Mouse (Mus musculus) liver, adult 2 months (tissue): ENCODE results near the gene Usp7. TPM values are rescaled to one million over a fixed set of nuclear protein-coding genes. Genes with fewer than 3 reads are reported as not detected.
A peak's percentile ranks its signal among the peaks of the same experiment; 100 is the strongest.

Source experiments
- DNase-seq: peaks from one replicate; pipeline ENCODE4 v3.0.0-alpha.2; 2011; ENCODE audit warnings: low read depth, low spot score; ENCODE audit errors: extremely low read depth
- H3K27ac ChIP-seq: fragments of 200-500 bp; replicated peaks from 2 replicates; pipeline ENCODE4 v1.5.1; 2012; ENCODE audit warnings: low read depth, mild to moderate bottlenecking, control low read depth, inconsistent platforms, low read length; ENCODE audit not compliant: insufficient read depth
- H3K27me3 ChIP-seq: fragments of 200-500 bp; 2 replicates; pipeline ENCODE4 v1.6.1; 2012; ENCODE audit warnings: mild to moderate bottlenecking, moderate library complexity, low read length, inconsistent platforms; ENCODE audit not compliant: control insufficient read depth, insufficient read depth
- H3K36me3 ChIP-seq: fragments of 200-500 bp; 2 replicates; pipeline ENCODE4 v1.6.1; 2012; ENCODE audit warnings: low read length, inconsistent platforms; ENCODE audit not compliant: control insufficient read depth, insufficient read depth
- H3K4me1 ChIP-seq: fragments of 200-500 bp; 2 replicates; pipeline ENCODE4 v1.6.1; 2011; ENCODE audit warnings: low read length; ENCODE audit not compliant: control insufficient read depth, insufficient read depth
- H3K4me3 ChIP-seq: fragments of 200-500 bp; 2 replicates; pipeline ENCODE4 v1.5.1; 2011; ENCODE audit warnings: low read depth, mild to moderate bottlenecking, control low read depth, low read length, moderate library complexity; ENCODE audit not compliant: insufficient read depth
- H3K79me2 ChIP-seq: fragments of 200-500 bp; 2 replicates; pipeline ENCODE4 v1.6.1; 2012; ENCODE audit warnings: inconsistent platforms, mild to moderate bottlenecking, low read length, moderate library complexity; ENCODE audit not compliant: control insufficient read depth, insufficient read depth
- H3K9ac ChIP-seq: fragments of 200-500 bp; 2 replicates; pipeline ENCODE4 v1.6.1; 2012; ENCODE audit warnings: low read depth, mild to moderate bottlenecking, control low read depth, inconsistent platforms, low read length
- CTCF ChIP-seq: fragments of 200-500 bp; IDR thresholded peaks from 2 replicates; pipeline ENCODE4 v1.5.1; 2011; ENCODE audit warnings: low read depth, low read length, control low read depth
- POLR2A ChIP-seq: fragments of 200-500 bp; IDR thresholded peaks from 2 replicates; pipeline ENCODE4 v1.6.1; 2011; ENCODE audit warnings: low read length, control low read depth; ENCODE audit not compliant: insufficient read depth; ENCODE audit errors: extremely low read depth
- WGBS: fragments of 180-500 bp; shearing (Covaris S2); methylation state at CpG from one replicate; pipeline ENCODE4 v1.1.7; 2018; 5-methylcytosine and 5-hydroxymethylcytosine counted together
- polyA plus RNA-seq: library from polyadenylated mRNA; depleted of rRNA; stranded (reverse); fragments of >200 nt; gene quantifications from 2 replicates; pipeline ENCODE4 v1.2.3, GENCODE M21; 2012
- total RNA-seq: library from RNA; depleted of rRNA; stranded (reverse); fragments of >200 nt; gene quantifications from 2 replicates; pipeline ENCODE4 v1.2.3, GENCODE M21; 2014

The Usp7 gene
- total and polyA plus RNA-seq, 2 experiments = 12.5 to 41.5 TPM

- Histone ChIP-seq H3K4me3 (no peak overlapping the region), H3K27ac (no peak overlapping the region), H3K36me3 (no peaks in the 10 kb centered on the region), H3K27me3 (no peaks in the 10 kb centered on the region), H3K4me1 (peaks cover 3% of the 10 kb centered on the region; the same call in 1 of the 2 replicates), H3K9ac (no peak overlapping the region), H3K79me2 (no peaks in the 10 kb centered on the region)
- 88% methylated on average over 4 of the region's 4 CpGs for WGBS
- no peak for TF ChIP-seq CTCF
- TF ChIP-seq POLR2A = no peak
- DNase-seq = no peak
These were observed 30.5 kb upstream of the Usp7 start for GRCm38 (mm10) chr16:8822586-8822985.

DNA sequence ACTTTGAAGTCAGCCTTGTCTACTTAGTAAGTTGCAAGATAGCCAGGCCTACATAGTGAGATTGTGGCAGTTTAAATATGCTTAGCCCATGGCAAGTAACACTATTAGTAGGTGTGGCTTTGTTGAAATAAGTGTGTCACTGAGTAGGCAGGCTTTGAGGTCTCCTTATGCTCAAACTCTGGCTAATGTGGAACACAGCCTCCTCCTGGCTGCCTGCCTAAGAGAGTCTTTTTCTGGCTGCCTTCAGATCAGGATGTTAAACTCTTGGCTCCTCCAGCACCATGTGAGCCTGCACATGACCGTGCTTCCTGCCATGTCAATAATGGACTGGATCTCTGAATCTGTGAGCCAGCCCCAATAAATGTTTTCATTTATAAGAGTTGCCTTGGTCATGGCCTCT lies 29.3 kb upstream of the Usp7 start:
- TF ChIP-seq POLR2A (no peak), CTCF (no peak)
- WGBS = 50% methylated on average over 1 of the region's 1 CpGs
- Histone ChIP-seq H3K4me3 (no peak overlapping the region), H3K27ac (no peak overlapping the region), H3K36me3 (no peaks in the 10 kb centered on the region), H3K27me3 (no peaks in the 10 kb centered on the region), H3K9ac (no peak overlapping the region), H3K79me2 (no peaks in the 10 kb centered on the region), H3K4me1 (peaks cover 3% of the 10 kb centered on the region; the same call in 1 of the 2 replicates)
- no peak for DNase-seq

GRCm38 (mm10) chr16:8817872-8818271 lies 25.8 kb upstream of the Usp7 start:
- Histone ChIP-seq H3K27me3 (no peaks in the 10 kb centered on the region), H3K36me3 (no peaks in the 10 kb centered on the region), H3K4me1 (no peaks in the 10 kb centered on the region), H3K9ac (no peak overlapping the region), H3K79me2 (no peaks in the 10 kb centered on the region), H3K4me3 (no peak overlapping the region), H3K27ac (no peak overlapping the region)
- TF ChIP-seq CTCF (no peak), POLR2A (no peak)
- 73% methylated on average over 4 of the region's 4 CpGs for WGBS
- DNase-seq = no peak

GRCm38 (mm10) chr16:8810399-8811127 lies 18.5 kb upstream of the Usp7 start:
- no peak overlapping the region for H3K27ac ChIP-seq
- no peaks in the 10 kb centered on the region for H3K27me3 ChIP-seq
- WGBS = 93% methylated on average over 14 of the region's 14 CpGs
- no peaks in the 10 kb centered on the region for H3K4me1 ChIP-seq
- no peaks in the 10 kb centered on the region for H3K36me3 ChIP-seq
- no peak for DNase-seq
- no peaks in the 10 kb centered on the region for H3K79me2 ChIP-seq
- H3K4me3 ChIP-seq = no peak overlapping the region
- H3K9ac ChIP-seq = no peak overlapping the region
- TF ChIP-seq POLR2A = no peak
- no peak for TF ChIP-seq CTCF

DNA sequence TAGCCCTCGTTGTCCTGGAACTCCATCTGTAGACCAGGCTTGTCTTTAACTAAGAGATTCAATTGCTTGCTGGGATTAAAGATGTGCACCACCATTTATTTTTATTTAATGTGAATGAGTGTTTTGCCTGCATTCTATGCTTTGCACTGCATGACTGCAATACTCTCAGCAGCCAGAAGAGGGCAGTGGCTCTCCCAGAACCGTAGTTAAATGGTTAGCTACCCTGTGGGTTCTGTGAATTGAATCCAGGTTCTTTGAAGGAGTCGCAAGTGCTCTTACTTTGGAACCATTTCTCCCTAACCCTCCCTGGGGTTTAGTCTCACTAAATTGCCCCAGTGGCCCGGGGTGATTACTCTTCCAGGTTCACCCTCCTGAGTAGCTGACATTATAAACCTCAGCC lies 14.6 kb upstream of the Usp7 start:
- no peak overlapping the region for H3K4me3 ChIP-seq
- no peak overlapping the region for H3K9ac ChIP-seq
- no peaks in the 10 kb centered on the region for H3K27me3 ChIP-seq
- peak; percentile 49 for DNase-seq
- TF ChIP-seq CTCF = peak; percentile 68; the same call in 1 of the 2 replicates
- TF ChIP-seq POLR2A = no peak
- H3K79me2 ChIP-seq = no peaks in the 10 kb centered on the region
- no peaks in the 10 kb centered on the region for H3K36me3 ChIP-seq
- no peaks in the 10 kb centered on the region for H3K4me1 ChIP-seq
- WGBS = 26% methylated on average over 4 of the region's 4 CpGs
- no peak overlapping the region for H3K27ac ChIP-seq

DNA sequence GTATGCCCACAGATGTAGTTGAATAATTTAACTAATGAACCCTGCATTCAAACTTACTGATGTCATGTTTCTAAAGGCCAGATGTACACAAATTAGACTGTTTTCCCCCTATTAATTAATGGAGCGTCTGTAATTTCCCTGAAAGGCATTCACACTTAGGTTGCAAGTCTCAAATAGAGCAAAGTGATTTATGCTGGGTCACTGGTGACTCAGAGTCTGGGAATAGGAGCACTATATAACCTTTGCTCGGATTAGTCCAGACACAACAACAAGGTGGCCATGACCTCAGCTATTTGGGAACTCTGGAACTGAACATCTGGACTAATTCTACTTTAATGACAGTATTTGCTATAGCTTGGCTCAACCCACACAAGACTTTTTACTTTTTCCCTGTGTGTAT lies 3.8 kb upstream of the Usp7 start:
- WGBS = 46% methylated on average over 2 of the region's 2 CpGs
- Histone ChIP-seq H3K27me3 (no peaks in the 10 kb centered on the region), H3K9ac (no peak overlapping the region), H3K36me3 (no peaks in the 10 kb centered on the region), H3K4me1 (no peaks in the 10 kb centered on the region), H3K4me3 (no peak overlapping the region), H3K79me2 (no peaks in the 10 kb centered on the region), H3K27ac (no peak overlapping the region)
- DNase-seq = peak; percentile 66
- TF ChIP-seq POLR2A (no peak), CTCF (no peak)
